In the genomic region with DNA sequence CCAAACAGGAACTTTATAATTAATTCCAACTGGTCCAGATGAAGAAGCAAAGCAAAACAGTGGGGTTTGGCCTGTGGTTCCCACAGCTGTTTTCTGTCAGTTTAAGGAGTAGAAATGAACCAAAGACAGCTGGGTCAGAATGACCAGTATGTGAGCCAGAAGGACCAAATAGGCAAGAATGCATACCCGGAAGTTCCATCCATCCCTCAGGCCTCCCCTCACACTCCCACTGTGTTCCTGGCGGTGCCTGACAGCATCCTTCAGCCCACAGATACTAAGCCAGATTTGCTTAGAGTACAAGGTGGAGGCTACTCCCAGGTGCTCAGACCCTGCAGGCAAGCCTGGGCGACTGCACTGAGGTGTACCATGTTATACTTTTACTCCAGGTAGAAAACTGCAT, we compare ENCODE assay signal across 16 mouse cellular contexts. TPM values are rescaled to one million over a fixed set of nuclear protein-coding genes. Genes with fewer than 3 reads are reported as not detected.
DNase-seq lines count a peak whose midpoint lies in the region; ATAC-seq and TF ChIP-seq lines count a peak whose summit lies in the region.
"Had no signal": no experiment of that assay in that cellular context is flagged by ENCODE, and none has a peak within 500 bp of the region (broad histone marks: within the 10 kb centered on the region; RNA-seq: fewer than 3 reads in every experiment).

No protein-coding gene starts in this region.

- no peaks in the 10 kb centered on the region for H3K4me1 ChIP-seq in heart, embryonic 11.5 days (ENCODE audit: control insufficient read depth, insufficient read depth, low read length)
- H3K4me1 ChIP-seq in heart, embryonic 10.5 days, result no peaks in the 10 kb centered on the region
- no peaks in the 10 kb centered on the region for H3K4me1 ChIP-seq in ES-E14 (ENCODE audit: control insufficient read depth in 2 of 2, insufficient read depth in 2 of 2, low read length in 2 of 2, poor library complexity in 1 of 2)

- in situ Hi-C loops in ES-E14 (cut with MboI; ENCODE audit: low sequenced_read_pairs in 2 of 2, unreplicated experiment in 2 of 2), result no loop called here

- 50% methylated on average over 3 of the region's 3 CpGs for WGBS in heart, embryonic 11.5 days (ENCODE audit: insufficient replicate concordance)
- 54% methylated on average over 3 of the region's 3 CpGs for WGBS in heart, embryonic 10.5 days

- H3K9ac ChIP-seq in heart, embryonic 11.5 days (ENCODE audit: low read depth, low read length), result no peak overlapping the region
- no peak overlapping the region for H3K9ac ChIP-seq in ES-E14 (ENCODE audit: insufficient read depth, low read depth, low read length, poor library complexity, severe bottlenecking)

- no peaks in the 10 kb centered on the region; the same call in 1 of the 2 replicates for H3K9me3 ChIP-seq in heart, embryonic 11.5 days (replicated peaks; ENCODE audit: control insufficient read depth, low read length)
- H3K9me3 ChIP-seq in heart, embryonic 10.5 days, result no peaks in the 10 kb centered on the region
- H3K9me3 ChIP-seq in ES-E14 (ENCODE audit: control insufficient read depth, insufficient read depth, low read depth, low read length), result no peaks in the 10 kb centered on the region

- no peak for DNase-seq in heart, embryonic 10.5 days (ENCODE audit: low spot score)
- no peak for DNase-seq in ES-E14 (ENCODE audit: low read depth, low spot score)
- peak; percentile 24 for DNase-seq in kidney, adult 9 months
- peak; percentile 4 for DNase-seq in lung, postnatal 36 days
- DNase-seq in cerebellum, postnatal 25 days, result no peak
- no peak for DNase-seq in Muller cell, postnatal 12 days (ENCODE audit: inconsistent ontology term)
- DNase-seq in frontal cortex, postnatal 36 days (ENCODE audit: low spot score in 2 of 2), result no peak
- DNase-seq: B cell, adult 2 months; cerebellum, adult 18-20 months had no signal

- H3K27me3 ChIP-seq in heart, embryonic 11.5 days (ENCODE audit: control insufficient read depth, insufficient read depth, low read length), result no peaks in the 10 kb centered on the region
- H3K27me3 ChIP-seq in heart, embryonic 10.5 days (ENCODE audit: insufficient read depth, poor library complexity, severe bottlenecking), result no peaks in the 10 kb centered on the region

- 0 out of 2 replicates have a peak, but pooled peaks have one; percentile 35 for ATAC-seq in heart, embryonic 11.5 days (replicated peaks; ENCODE audit: insufficient number of reproducible peaks, low FRiP score, low TSS enrichment)

- no peak overlapping the region for H3K4me2 ChIP-seq in heart, embryonic 11.5 days
- H3K4me2 ChIP-seq: liver, embryonic 11.5 days had no signal

- no peak overlapping the region for H3K27ac ChIP-seq in heart, embryonic 11.5 days (ENCODE audit: low read depth, low read length)
- no peak overlapping the region for H3K27ac ChIP-seq in heart, embryonic 10.5 days
- peak overlapping the region; percentile 12; the same call in 1 of the 2 replicates for H3K27ac ChIP-seq in ES-E14 (ENCODE audit: insufficient read depth, low read depth, low read length, poor library complexity, severe bottlenecking)

- no peaks in the 10 kb centered on the region for H3K36me3 ChIP-seq in heart, embryonic 11.5 days (ENCODE audit: control insufficient read depth, insufficient read depth, low read length)
- no peaks in the 10 kb centered on the region for H3K36me3 ChIP-seq in heart, embryonic 10.5 days
- no peaks in the 10 kb centered on the region for H3K36me3 ChIP-seq in ES-E14 (ENCODE audit: control insufficient read depth, insufficient read depth, low read length, poor library complexity, severe bottlenecking)

- H3K4me3 ChIP-seq in heart, embryonic 11.5 days (ENCODE audit: low read depth, low read length), result no peak overlapping the region
- no peak overlapping the region for H3K4me3 ChIP-seq in heart, embryonic 10.5 days
- H3K4me3 ChIP-seq in ES-E14 (ENCODE audit: insufficient read depth in 1 of 2, low read depth in 1 of 2, low read length in 2 of 2, poor library complexity in 1 of 2, severe bottlenecking in 1 of 2), result no peak overlapping the region

TF ChIP-seq in ES-E14, 5 proteins besides CTCF, POLR2A, EP300 and RAD21:
- TF ChIP-seq HCFC1 (IDR thresholded peaks at IDR 0.05; ENCODE audit: borderline replicate concordance, insufficient read depth, low read length), result no peak
- TF ChIP-seq MAFK (IDR thresholded peaks at IDR 0.05; ENCODE audit: insufficient read depth, low read depth, low read length), result no peak
- no peak for TF ChIP-seq ZNF384 (IDR thresholded peaks at IDR 0.05; ENCODE audit: low read depth, low read length)
- TF ChIP-seq CHD2 (IDR thresholded peaks at IDR 0.05; ENCODE audit: low read depth, low read length), result no peak
- TF ChIP-seq ZC3H11A (IDR thresholded peaks at IDR 0.05; ENCODE audit: borderline replicate concordance, low read depth, low read length), result no peak

RNA-seq across cellular contexts. Expression of gene Msrb2, which starts 35.3 kb away (rescaled TPM):
- polyA plus RNA-seq in heart, embryonic 11.5 days (2014; fragmentation: Nextera tagmentation; extraction: Ambion mirVana), result 27.1 and 32.7 TPM in 2 replicates
- polyA plus RNA-seq in heart, embryonic 10.5 days (2016; fragmentation: Nextera tagmentation; extraction: Ambion mirVana), result 23.9 and 29.6 TPM in 2 replicates
- 14.5 and 17.1 TPM in 2 replicates for total RNA-seq in ES-E14 (2012; rRNA removed)

RNA-seq across cellular contexts. Expression of gene Ptf1a, which starts 38.9 kb away (rescaled TPM):
- polyA plus RNA-seq in heart, embryonic 11.5 days (2014; fragmentation: Nextera tagmentation; extraction: Ambion mirVana), result not detected in 2 replicates
- polyA plus RNA-seq in heart, embryonic 10.5 days (2016; fragmentation: Nextera tagmentation; extraction: Ambion mirVana), result not detected in 2 replicates
- total RNA-seq in ES-E14 (2012; rRNA removed), result not detected in 2 replicates
- total RNA-seq: layer of hippocampus, adult 8-10 months; left cerebral cortex, postnatal 10 days; megakaryocyte-erythroid progenitor cell, adult 5-6 weeks; MEL had no signal
- polyA plus RNA-seq: heart, embryonic 14.5 days; liver, embryonic 11.5 days had no signal

Comparison
In these comparisons a context has a peak if more than half of its experiments do, and no peak if none do; other contexts are left out.
1. DNase-seq: peak in kidney, adult 9 months (single experiment) and lung, postnatal 36 days (single experiment); none in heart, embryonic 10.5 days (single experiment), ES-E14 (single experiment), cerebellum, postnatal 25 days (0 of 2), Muller cell, postnatal 12 days (single experiment) and frontal cortex, postnatal 36 days (0 of 2).